Mouse (Mus musculus) liver, postnatal 0 days (tissue): ENCODE data around the gene Grik4. TPM values are rescaled to one million over a fixed set of nuclear protein-coding genes. Genes with fewer than 3 reads are reported as not detected.

ENCODE experiments used
- ATAC-seq: fragments of 200-750 bp; cut with Nextera tagmentation; 2 replicates; pipeline ENCODE4 v1.8.0; 2017; ENCODE audit warnings: mild to moderate bottlenecking, moderate library complexity
- DNase-seq: peaks from one replicate; pipeline ENCODE4 v3.0.0-alpha.2; 2016
- H3K27ac ChIP-seq: fragments of 300-500 bp; sonication (generic); 2 replicates; pipeline ENCODE4 v1.5.1; 2014; ENCODE audit warnings: antibody characterized with exemption, moderate library complexity, mild to moderate bottlenecking, low read depth
- H3K27me3 ChIP-seq: fragments of 300-500 bp; sonication (generic); 2 replicates; pipeline ENCODE4 v1.6.1; 2014; ENCODE audit warnings: low read length, control low read depth, mixed read lengths; ENCODE audit not compliant: insufficient read depth
- H3K36me3 ChIP-seq: fragments of 300-500 bp; sonication (generic); replicated peaks from 2 replicates; pipeline ENCODE4 v1.6.1; 2014; ENCODE audit warnings: mild to moderate bottlenecking, control low read depth, low read length, moderate library complexity, mixed read lengths; ENCODE audit not compliant: insufficient read depth
- H3K4me1 ChIP-seq: fragments of 300-500 bp; sonication (generic); 2 replicates; pipeline ENCODE4 v1.6.1; 2014; ENCODE audit warnings: antibody characterized with exemption, mild to moderate bottlenecking, control low read depth; ENCODE audit not compliant: insufficient read depth
- H3K4me2 ChIP-seq: fragments of 300-500 bp; sonication (generic); 2 replicates; pipeline ENCODE4 v1.6.1; 2014; ENCODE audit warnings: low read depth, mild to moderate bottlenecking, low read length, moderate library complexity, mixed read lengths
- H3K4me3 ChIP-seq: fragments of 300-500 bp; sonication (generic); 2 replicates; pipeline ENCODE4 v1.5.1; 2014; ENCODE audit warnings: low read depth, low read length
- H3K9ac ChIP-seq: fragments of 300-500 bp; sonication (generic); replicated peaks from 2 replicates; pipeline ENCODE4 v1.6.1; 2014; ENCODE audit warnings: mild to moderate bottlenecking, moderate library complexity
- H3K9me3 ChIP-seq: fragments of 300-500 bp; sonication (generic); 2 replicates; pipeline ENCODE4 v1.6.1; 2016; ENCODE audit warnings: mild to moderate bottlenecking, control low read depth, low read length, mixed read lengths
- CTCF ChIP-seq: sonication (generic); IDR thresholded peaks from 2 replicates; pipeline ENCODE4 v1.5.1; 2016; ENCODE audit warnings: antibody characterized with exemption, low read depth
- EP300 ChIP-seq: IDR thresholded peaks from 2 replicates; pipeline ENCODE4 v1.6.1; 2016; ENCODE audit warnings: antibody characterized with exemption, low read depth, mild to moderate bottlenecking
- WGBS: fragments of 180-500 bp; shearing (Covaris S2); extraction: QIAGEN DNeasy Blood & Tissue Kit; methylation state at CpG from one replicate; pipeline ENCODE4 v1.1.7; 2014; ENCODE audit not compliant: insufficient replicate concordance; 5-methylcytosine and 5-hydroxymethylcytosine counted together
- polyA plus RNA-seq: library from polyadenylated mRNA; unstranded; fragments of >200 nt; fragmentation: Nextera tagmentation; extraction: Ambion mirVana; gene quantifications from 2 replicates; pipeline ENCODE4 v1.2.1, GENCODE M21; 2015

Grik4 gene
- polyA plus RNA-seq, 1 experiment from 2014 or later, result 0.08 TPM

- H3K36me3 ChIP-seq, result no peaks in the 10 kb centered on the region
- H3K4me2 ChIP-seq, result no peak overlapping the region
- no peak for DNase-seq
- no peak for ATAC-seq
- no peak overlapping the region for H3K27ac ChIP-seq
- H3K9me3 ChIP-seq, result no peaks in the 10 kb centered on the region
- WGBS, result 62% methylated on average over 5 of the region's 5 CpGs
- no peak overlapping the region for H3K9ac ChIP-seq
- no peaks in the 10 kb centered on the region for H3K27me3 ChIP-seq
- TF ChIP-seq EP300 (no peak), CTCF (no peak)
- H3K4me1 ChIP-seq, result no peaks in the 10 kb centered on the region
- no peak overlapping the region for H3K4me3 ChIP-seq
Measured at GRCm38 (mm10) chr9:42642821-42643220, 301.5 kb downstream of the Grik4 start.

DNA sequence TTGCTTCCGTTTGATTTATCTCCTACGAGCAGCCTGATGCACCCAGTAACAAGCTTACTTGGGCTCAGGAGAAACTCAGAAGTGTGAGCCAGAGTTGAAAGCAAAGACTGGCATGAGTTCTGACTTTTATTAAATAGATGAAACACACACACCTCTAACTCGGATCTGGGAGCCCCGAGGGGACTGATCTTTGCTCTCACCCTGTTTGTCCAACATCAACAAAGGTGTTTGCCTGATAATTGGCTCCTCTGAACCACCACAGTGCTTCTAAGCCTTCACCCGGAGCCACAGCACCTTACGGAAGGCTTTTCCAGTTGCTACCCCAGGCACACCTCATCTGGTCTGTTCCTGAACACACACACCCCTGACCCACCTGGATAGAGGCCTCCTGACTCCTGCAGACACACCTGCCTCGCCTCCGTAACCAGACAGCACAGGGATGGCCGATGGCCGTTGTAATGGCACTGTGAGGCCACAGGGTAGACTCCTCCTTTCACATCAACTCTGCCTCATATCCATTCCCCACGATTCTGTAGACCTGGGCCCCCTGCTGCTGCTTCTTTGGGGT lies 302.7 kb downstream of the Grik4 start:
- Histone ChIP-seq H3K9ac (no peak overlapping the region), H3K27me3 (no peaks in the 10 kb centered on the region), H3K4me3 (no peak overlapping the region), H3K4me2 (peak overlapping the region; percentile 32; the same call in 1 of the 2 replicates), H3K4me1 (no peaks in the 10 kb centered on the region), H3K36me3 (no peaks in the 10 kb centered on the region), H3K27ac (no peak overlapping the region), H3K9me3 (no peaks in the 10 kb centered on the region)
- ATAC-seq, result peak; percentile 48; the same call in 1 of the 2 replicates
- DNase-seq, result peak; percentile 20
- 53% methylated on average over 11 of the region's 11 CpGs for WGBS
- no peak for TF ChIP-seq EP300
- TF ChIP-seq CTCF, result no peak

GRCm38 (mm10) chr9:42636446-42636845 lies 307.8 kb downstream of the Grik4 start:
- no peak for DNase-seq
- no peaks in the 10 kb centered on the region for H3K4me1 ChIP-seq
- H3K4me2 ChIP-seq, result no peak overlapping the region
- no peak overlapping the region for H3K4me3 ChIP-seq
- H3K9me3 ChIP-seq, result no peaks in the 10 kb centered on the region
- no peak overlapping the region for H3K27ac ChIP-seq
- WGBS, result 67% methylated on average over 10 of the region's 10 CpGs
- no peak for ATAC-seq
- no peak overlapping the region for H3K9ac ChIP-seq
- TF ChIP-seq EP300, result no peak
- TF ChIP-seq CTCF, result no peak
- no peaks in the 10 kb centered on the region for H3K36me3 ChIP-seq
- H3K27me3 ChIP-seq, result no peaks in the 10 kb centered on the region

- H3K9me3 ChIP-seq, result no peaks in the 10 kb centered on the region
- no peaks in the 10 kb centered on the region for H3K27me3 ChIP-seq
- no peak overlapping the region for H3K9ac ChIP-seq
- DNase-seq, result no peak
- no peak overlapping the region for H3K4me2 ChIP-seq
- no peak overlapping the region for H3K4me3 ChIP-seq
- no peak overlapping the region for H3K27ac ChIP-seq
- no peak for ATAC-seq
- no peak for TF ChIP-seq CTCF
- no peak for TF ChIP-seq EP300
- no peaks in the 10 kb centered on the region for H3K36me3 ChIP-seq
- 69% methylated on average over 4 of the region's 4 CpGs for WGBS
- no peaks in the 10 kb centered on the region for H3K4me1 ChIP-seq
Measured at GRCm38 (mm10) chr9:42631479-42631878, 312.8 kb downstream of the Grik4 start.

DNA sequence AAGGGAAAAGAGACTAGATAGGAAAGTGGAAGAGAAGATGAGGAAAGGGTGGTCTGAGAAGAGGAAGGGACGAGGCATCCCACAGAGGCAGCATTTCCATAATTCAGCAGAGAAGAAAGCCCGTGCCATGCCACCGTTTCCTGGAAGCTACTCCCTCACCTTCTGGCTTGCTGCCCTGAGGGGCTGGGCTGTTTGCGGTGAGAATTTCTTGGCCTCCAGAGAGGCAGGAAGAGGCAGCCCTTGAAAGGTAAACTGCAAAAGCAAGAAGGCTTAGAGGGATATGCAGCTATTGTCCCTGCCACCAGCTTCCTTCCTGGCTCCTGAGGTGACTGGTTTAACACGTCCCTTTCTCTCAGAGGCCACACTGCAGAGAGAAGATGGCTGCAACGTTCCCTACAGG lies 316.7 kb downstream of the Grik4 start:
- TF ChIP-seq EP300, result no peak
- TF ChIP-seq CTCF, result no peak
- Histone ChIP-seq H3K9me3 (no peaks in the 10 kb centered on the region), H3K27ac (no peak overlapping the region), H3K4me1 (no peaks in the 10 kb centered on the region), H3K4me3 (no peak overlapping the region), H3K27me3 (no peaks in the 10 kb centered on the region), H3K36me3 (no peaks in the 10 kb centered on the region), H3K9ac (no peak overlapping the region), H3K4me2 (no peak overlapping the region)
- ATAC-seq (no peak), DNase-seq (no peak)
- 21% methylated on average over 6 of the region's 6 CpGs for WGBS

GRCm38 (mm10) chr9:42627146-42627545 lies 317.1 kb downstream of the Grik4 start:
- H3K9me3 ChIP-seq, result no peaks in the 10 kb centered on the region
- WGBS, result 61% methylated on average over 8 of the region's 8 CpGs

More at GRCm38 (mm10) chr9:42627146-42627545, 317.1 kb downstream of the Grik4 start:
- no peaks in the 10 kb centered on the region for H3K4me1 ChIP-seq
- no peaks in the 10 kb centered on the region for H3K36me3 ChIP-seq
- no peak overlapping the region for H3K9ac ChIP-seq
- no peak overlapping the region for H3K27ac ChIP-seq
- TF ChIP-seq CTCF, result no peak
- no peak for TF ChIP-seq EP300
- no peak overlapping the region for H3K4me3 ChIP-seq
- DNase-seq (no peak), ATAC-seq (no peak)
- H3K4me2 ChIP-seq, result no peak overlapping the region
- H3K27me3 ChIP-seq, result no peaks in the 10 kb centered on the region
